Mouse (Mus musculus): ENCODE measurements at regions not wholly inside any gene's neighbourhood (a gene's known extent, or its start where the extent isn't known, plus 50 kb on each side); places are given as distances from the start of the nearest gene placed in this dataset.

DNA sequence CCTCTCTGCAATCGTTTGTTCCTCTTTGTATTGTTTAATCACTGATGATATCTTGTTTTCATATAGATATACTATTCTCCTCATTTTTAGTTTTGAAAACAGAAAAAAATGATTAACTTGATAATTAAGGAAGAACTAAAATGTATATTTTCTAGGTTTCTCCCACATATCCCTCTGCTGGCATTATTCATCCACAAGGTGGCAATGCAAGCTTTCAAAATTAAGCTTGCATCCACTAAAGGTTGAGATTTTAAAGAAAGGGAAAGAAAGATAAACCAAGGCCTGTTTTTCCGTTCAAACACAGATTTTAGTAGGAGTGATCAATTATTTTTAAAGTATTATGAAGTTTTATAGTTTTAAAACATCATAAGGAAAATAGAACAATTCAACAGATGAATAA lies 135.1 kb upstream of the Cldn34c4 start:
- Histone ChIP-seq H3K27ac (ENCODE audit: low read depth, low read length) (no peak overlapping the region), H3K4me1 (ENCODE audit: insufficient read depth) (no peaks in the 10 kb centered on the region), H3K36me3 (ENCODE audit: insufficient read depth) (no peaks in the 10 kb centered on the region), H3K27me3 (ENCODE audit: insufficient read depth, low read length) (no peaks in the 10 kb centered on the region), H3K4me2 (ENCODE audit: low read depth) (no peak overlapping the region), H3K9ac (no peak overlapping the region), H3K9me3 (ENCODE audit: low read length) (no peaks in the 10 kb centered on the region), H3K4me3 (ENCODE audit: low read depth, low read length) (no peak overlapping the region)
- DNase-seq (peak; percentile 11), ATAC-seq (no peak)
- peak; percentile 50; the same call in 1 of the 2 replicates for TF ChIP-seq CTCF (IDR thresholded peaks at IDR 0.05; ENCODE audit: low read depth)
- 62% methylated on average over 2 of the region's 2 CpGs for WGBS

DNA sequence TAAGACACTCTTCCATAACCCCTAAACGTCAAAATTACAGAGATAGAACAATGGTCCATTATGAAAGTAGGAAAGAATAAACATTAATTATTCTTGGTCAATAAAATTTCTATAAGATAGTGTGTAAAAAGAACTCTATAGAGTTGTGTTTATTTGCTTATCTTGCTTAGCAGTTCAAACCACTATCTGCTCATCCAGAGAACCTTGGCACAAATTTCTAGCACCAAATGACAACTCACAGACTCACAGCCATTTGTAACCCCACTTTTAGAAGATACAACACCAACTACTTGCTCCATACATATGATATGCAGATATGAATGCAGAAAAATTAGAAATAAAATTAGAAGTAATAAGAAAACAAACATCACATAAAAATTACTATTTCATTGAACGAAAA lies 107.7 kb upstream of the Cldn34c4 start:
- Histone ChIP-seq H3K36me3 (ENCODE audit: insufficient read depth) (no peaks in the 10 kb centered on the region), H3K4me1 (ENCODE audit: insufficient read depth) (no peaks in the 10 kb centered on the region), H3K4me2 (ENCODE audit: low read depth) (no peak overlapping the region), H3K9ac (no peak overlapping the region), H3K4me3 (ENCODE audit: low read depth, low read length) (no peak overlapping the region), H3K27ac (ENCODE audit: low read depth, low read length) (no peak overlapping the region), H3K9me3 (ENCODE audit: low read length) (no peaks in the 10 kb centered on the region), H3K27me3 (ENCODE audit: insufficient read depth, low read length) (no peaks in the 10 kb centered on the region)
- ATAC-seq (no peak), DNase-seq (no peak)
- whole genome bisulfite sequencing, result 59% methylated on average over 2 of the region's 2 CpGs
- TF ChIP-seq CTCF (IDR thresholded peaks at IDR 0.05; ENCODE audit: low read depth), result no peak
